Mouse (Mus musculus): ENCODE measurements around the gene Pnma3. TPM values are rescaled to one million over a fixed set of nuclear protein-coding genes. Genes with fewer than 3 reads are reported as not detected.
"Not testable (repeated sequence)": the region's sequence is repeated elsewhere in the genome, so short reads cannot be mapped to it uniquely, and the experiment has no call there.

Gene Pnma3
- polyA plus RNA-seq, 1 experiment from 2014 or later, result not detected

DNA sequence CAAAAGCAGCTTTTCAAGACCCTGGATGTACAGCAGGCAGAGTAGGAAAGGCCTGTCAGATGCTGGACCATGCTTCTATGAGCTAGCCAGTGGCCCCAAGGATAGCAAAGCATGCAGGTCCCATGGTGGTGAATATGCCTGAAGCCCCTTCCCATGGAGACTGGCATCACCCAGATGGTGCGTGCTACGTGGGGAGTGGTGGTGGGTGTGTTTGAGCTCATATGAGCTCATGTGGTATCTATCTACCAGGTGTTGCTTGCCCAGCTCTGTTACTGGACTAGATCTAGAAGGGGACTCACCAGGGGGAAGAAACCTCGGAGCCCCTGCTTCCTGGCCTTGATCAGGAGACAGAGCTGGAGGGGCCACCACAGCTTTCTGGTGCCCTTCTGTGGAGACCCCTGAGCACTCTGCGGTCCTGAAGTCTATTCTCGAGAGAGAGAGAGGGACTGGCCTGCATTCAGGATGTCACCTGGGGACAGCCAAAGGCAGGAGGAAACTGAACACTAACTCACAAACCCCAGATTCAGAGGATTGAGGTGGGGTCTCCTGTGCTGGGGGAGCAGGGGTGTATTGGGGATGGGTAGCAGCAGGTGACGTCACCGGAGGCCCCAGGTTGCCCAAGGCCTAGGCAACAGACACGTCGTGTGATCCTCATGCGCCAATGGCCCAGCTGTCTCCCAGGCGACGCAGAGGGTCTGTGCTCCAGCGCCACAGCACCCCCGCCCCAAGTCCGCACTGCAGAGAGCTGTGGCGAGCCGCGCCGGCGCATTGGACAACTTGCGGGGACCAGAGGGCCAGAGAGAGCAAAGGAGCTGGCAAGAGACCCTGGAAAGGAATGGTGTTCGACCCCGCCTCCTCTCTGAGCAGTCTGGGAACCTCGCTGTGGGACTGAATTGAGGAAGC lies 824 bp upstream of the Pnma3 start:
- Histone ChIP-seq H3K9me3 (ENCODE audit: control insufficient read depth, low read length) (no peaks in the 10 kb centered on the region), H3K4me3 (ENCODE audit: control insufficient read depth in 1 of 2, insufficient read depth in 1 of 2, low read depth in 1 of 2, low read length in 2 of 2) (no peak overlapping the region; a peak in 1 of 4 replicates), H3K9ac (ENCODE audit: low read length) (no peak overlapping the region), H3K4me1 (ENCODE audit: control insufficient read depth in 2 of 2, insufficient read depth in 2 of 2, low read length in 2 of 2) (no peaks in the 10 kb centered on the region), H3K27ac (replicated peaks in 1 of 2; ENCODE audit: control insufficient read depth in 1 of 2, insufficient read depth in 1 of 2, low read depth in 2 of 2, low read length in 2 of 2) (no peak overlapping the region), H3K36me3 (ENCODE audit: control insufficient read depth, insufficient read depth, low read length) (no peaks in the 10 kb centered on the region), H3K27me3 (ENCODE audit: control insufficient read depth, insufficient read depth, low read length) (no peaks in the 10 kb centered on the region), H3K4me2 (ENCODE audit: low read length) (peak overlapping the region; percentile 46)
- WGBS, result 30% methylated on average over 24 of the region's 24 CpGs
- no peak for ATAC-seq (ENCODE audit: insufficient number of reproducible peaks, insufficient read depth, low FRiP score, low read depth)

DNA sequence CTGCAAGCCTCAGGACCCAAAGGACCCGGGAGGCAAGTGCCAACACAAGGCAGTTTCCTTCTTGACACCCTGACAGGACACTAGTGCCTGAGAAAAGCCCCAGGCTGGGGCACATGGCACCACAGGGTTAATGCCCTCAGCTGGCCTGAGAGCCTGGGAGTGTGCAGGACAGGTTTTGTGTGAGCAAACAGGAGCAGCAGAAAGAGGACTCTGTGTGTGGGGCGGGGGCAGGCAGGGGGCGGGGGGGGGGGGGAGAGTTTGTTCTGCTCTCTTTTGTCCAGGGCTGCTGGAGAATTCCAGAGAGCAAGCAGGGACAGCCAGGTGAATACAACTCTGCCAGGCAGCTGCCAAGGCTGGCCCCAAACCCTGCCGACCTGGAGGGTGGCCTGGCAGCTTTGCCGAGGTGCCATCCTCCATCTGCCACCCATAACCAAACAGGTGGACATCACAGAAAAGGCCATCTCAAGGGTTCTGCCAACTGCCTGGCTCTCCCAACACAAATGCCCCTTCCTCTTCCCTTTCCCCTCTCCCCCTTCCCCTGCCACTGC lies 2.3 kb downstream of the Pnma3 start:
- not testable (repeated sequence) for ATAC-seq (ENCODE audit: insufficient number of reproducible peaks, insufficient read depth, low FRiP score, low read depth); H3K9me3 ChIP-seq (ENCODE audit: control insufficient read depth, low read length); H3K4me2 ChIP-seq (ENCODE audit: low read length); H3K9ac ChIP-seq (ENCODE audit: low read length); H3K4me3 ChIP-seq (ENCODE audit: control insufficient read depth in 1 of 2, insufficient read depth in 1 of 2, low read depth in 1 of 2, low read length in 2 of 2); H3K4me1 ChIP-seq (ENCODE audit: control insufficient read depth in 2 of 2, insufficient read depth in 2 of 2, low read length in 2 of 2); H3K27me3 ChIP-seq (ENCODE audit: control insufficient read depth, insufficient read depth, low read length); H3K36me3 ChIP-seq (ENCODE audit: control insufficient read depth, insufficient read depth, low read length); H3K27ac ChIP-seq (replicated peaks in 1 of 2; ENCODE audit: control insufficient read depth in 1 of 2, insufficient read depth in 1 of 2, low read depth in 2 of 2, low read length in 2 of 2)
- WGBS, result no CpG with 5 or more reads among the region's 5 CpGs

DNA sequence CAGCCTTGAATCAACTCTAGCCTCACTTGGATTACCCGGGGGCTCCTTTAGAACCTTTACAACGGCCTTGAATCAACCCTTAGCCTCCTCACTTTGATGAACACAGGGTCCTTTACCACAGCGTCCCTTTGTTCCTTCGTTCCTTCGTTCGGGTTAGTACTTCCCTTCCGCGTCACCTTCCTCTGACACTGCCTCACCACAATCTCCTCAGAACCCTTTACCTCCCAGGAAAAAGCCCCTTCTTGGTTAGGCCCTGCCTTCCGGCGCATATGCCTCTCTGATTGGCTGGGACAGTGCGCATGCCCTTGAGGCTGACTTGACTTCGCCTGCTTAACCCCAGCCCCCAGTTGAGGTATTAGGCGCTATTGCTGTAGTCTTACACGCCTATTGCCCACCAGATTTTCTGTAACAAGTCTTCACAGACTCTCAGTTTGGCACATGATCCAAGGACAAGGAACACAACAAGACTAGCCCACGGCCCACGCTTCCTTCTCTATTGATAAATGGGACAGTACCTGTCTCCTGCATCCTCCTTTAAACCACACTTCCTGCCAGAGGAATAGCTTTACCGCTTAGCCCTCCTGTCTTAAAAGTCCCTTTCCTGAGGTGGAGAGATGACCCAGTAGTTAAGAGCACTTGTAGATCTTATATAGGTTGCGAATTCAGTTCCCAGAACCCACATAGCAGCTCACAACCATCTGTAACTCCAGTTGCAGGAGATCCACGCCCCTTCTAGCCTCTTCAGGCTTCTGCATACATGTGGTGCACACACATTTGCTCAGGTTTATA lies 17.9 kb downstream of the Pnma3 start, which contains the start of gene Xlr4a:
Gene Xlr4a, minus strand, starts transcription at position 212 of the 789 bp plus-strand sequence.
- not testable (repeated sequence) for ATAC-seq (ENCODE audit: insufficient number of reproducible peaks, insufficient read depth, low FRiP score, low read depth); H3K27ac ChIP-seq (replicated peaks in 1 of 2; ENCODE audit: control insufficient read depth in 1 of 2, insufficient read depth in 1 of 2, low read depth in 2 of 2, low read length in 2 of 2); H3K9ac ChIP-seq (ENCODE audit: low read length); H3K9me3 ChIP-seq (ENCODE audit: control insufficient read depth, low read length); H3K4me3 ChIP-seq (ENCODE audit: control insufficient read depth in 1 of 2, insufficient read depth in 1 of 2, low read depth in 1 of 2, low read length in 2 of 2); H3K4me1 ChIP-seq (ENCODE audit: control insufficient read depth in 2 of 2, insufficient read depth in 2 of 2, low read length in 2 of 2); H3K36me3 ChIP-seq (ENCODE audit: control insufficient read depth, insufficient read depth, low read length); H3K4me2 ChIP-seq (ENCODE audit: low read length); H3K27me3 ChIP-seq (ENCODE audit: control insufficient read depth, insufficient read depth, low read length)
- WGBS, result 77% methylated on average over 17 of the region's 19 CpGs

DNA sequence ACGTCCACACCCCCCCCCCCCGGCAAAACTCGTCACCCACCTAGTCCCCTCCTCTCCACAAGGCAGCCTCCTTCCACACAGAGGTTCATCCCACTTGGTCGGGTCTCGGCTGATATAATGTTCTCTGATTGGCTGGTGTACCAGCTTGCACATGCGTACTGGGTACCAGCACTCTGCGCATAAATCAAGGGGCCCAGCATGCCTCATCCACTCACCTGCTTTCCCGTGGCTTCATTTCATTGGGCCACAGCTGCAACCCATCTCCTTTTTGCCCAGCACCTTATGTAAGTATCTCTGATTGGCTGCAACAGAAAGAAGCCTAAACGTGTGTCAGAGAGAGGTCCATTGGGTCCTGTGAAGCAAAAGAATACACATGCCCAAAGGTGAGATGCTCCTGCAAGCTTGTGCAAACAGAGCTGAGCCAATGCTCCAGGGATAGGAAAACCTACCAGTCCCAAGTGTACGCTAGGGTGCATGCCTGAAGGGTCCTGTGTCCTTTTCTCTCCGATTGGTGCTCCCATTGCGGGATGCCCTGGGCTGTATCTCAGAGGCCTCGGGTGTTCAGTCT lies 32.4 kb downstream of the Pnma3 start, which contains the start of gene Xlr3a:
Gene Xlr3a, minus strand, starts transcription at position 155 of the 568 bp plus-strand sequence.
- not testable (repeated sequence) for H3K9me3 ChIP-seq (ENCODE audit: control insufficient read depth, low read length); H3K36me3 ChIP-seq (ENCODE audit: control insufficient read depth, insufficient read depth, low read length); ATAC-seq (ENCODE audit: insufficient number of reproducible peaks, insufficient read depth, low FRiP score, low read depth); H3K27me3 ChIP-seq (ENCODE audit: control insufficient read depth, insufficient read depth, low read length); H3K4me1 ChIP-seq (ENCODE audit: control insufficient read depth in 2 of 2, insufficient read depth in 2 of 2, low read length in 2 of 2); H3K4me2 ChIP-seq (ENCODE audit: low read length); H3K27ac ChIP-seq (replicated peaks in 1 of 2; ENCODE audit: control insufficient read depth in 1 of 2, insufficient read depth in 1 of 2, low read depth in 2 of 2, low read length in 2 of 2); H3K9ac ChIP-seq (ENCODE audit: low read length); H3K4me3 ChIP-seq (ENCODE audit: control insufficient read depth in 1 of 2, insufficient read depth in 1 of 2, low read depth in 1 of 2, low read length in 2 of 2)
- 72% methylated on average over 12 of the region's 13 CpGs for WGBS

DNA sequence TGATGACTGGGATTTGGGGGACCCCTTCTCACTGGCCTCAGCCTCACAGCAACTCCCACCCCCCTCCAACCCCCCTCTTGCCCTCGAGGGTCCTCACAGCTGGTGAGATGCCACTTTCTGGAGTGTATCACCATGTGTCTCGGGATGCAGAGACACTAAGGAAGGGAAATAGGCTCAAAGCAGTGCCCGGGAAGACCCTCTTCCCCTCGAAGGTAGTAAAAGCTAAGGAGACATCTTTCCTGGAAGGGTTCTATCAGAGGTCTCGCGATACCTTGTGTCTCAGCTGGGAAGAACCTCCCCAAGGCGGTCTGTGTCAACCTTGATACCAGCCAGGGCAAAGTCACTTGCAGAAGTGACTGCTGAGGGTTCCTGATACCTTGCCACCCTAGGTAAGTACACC lies 52.2 kb downstream of the Pnma3 start, which contains the start of gene Gm14685:
Gene Gm14685, plus strand, starts transcription at position 301 of the 400 bp plus-strand sequence.
- H3K9me3 ChIP-seq (ENCODE audit: control insufficient read depth, low read length); H3K4me1 ChIP-seq (ENCODE audit: control insufficient read depth in 2 of 2, insufficient read depth in 2 of 2, low read length in 2 of 2); H3K4me3 ChIP-seq (ENCODE audit: control insufficient read depth in 1 of 2, insufficient read depth in 1 of 2, low read depth in 1 of 2, low read length in 2 of 2); H3K27ac ChIP-seq (replicated peaks in 1 of 2; ENCODE audit: control insufficient read depth in 1 of 2, insufficient read depth in 1 of 2, low read depth in 2 of 2, low read length in 2 of 2); H3K27me3 ChIP-seq (ENCODE audit: control insufficient read depth, insufficient read depth, low read length); H3K4me2 ChIP-seq (ENCODE audit: low read length); ATAC-seq (ENCODE audit: insufficient number of reproducible peaks, insufficient read depth, low FRiP score, low read depth); H3K9ac ChIP-seq (ENCODE audit: low read length); H3K36me3 ChIP-seq (ENCODE audit: control insufficient read depth, insufficient read depth, low read length): not testable (repeated sequence)
- no CpG with 5 or more reads among the region's 7 CpGs for WGBS

Other genes with a start within 250 kb of the Pnma3 start
- gene Gabrq, start 239.6 kb upstream of the Pnma3 start, polyA plus RNA-seq (2014; fragmentation: Nextera tagmentation; extraction: Ambion mirVana), result 0.15 and 0.28 TPM in 2 replicates
- 63.5 and 68.6 TPM in 2 replicates for gene Cetn2, start 146.4 kb upstream of the Pnma3 start, polyA plus RNA-seq (2014; fragmentation: Nextera tagmentation; extraction: Ambion mirVana)
- 15.5 and 16.5 TPM in 2 replicates for gene Nsdhl, start 146.2 kb upstream of the Pnma3 start, polyA plus RNA-seq (2014; fragmentation: Nextera tagmentation; extraction: Ambion mirVana)
- gene Zfp185, start 77.4 kb upstream of the Pnma3 start, polyA plus RNA-seq (2014; fragmentation: Nextera tagmentation; extraction: Ambion mirVana), result 4.6 and 4.9 TPM in 2 replicates
- gene Pnma5, start 27.7 kb upstream of the Pnma3 start, polyA plus RNA-seq (2014; fragmentation: Nextera tagmentation; extraction: Ambion mirVana), result 0.11 TPM in 1 of 2 replicates, not detected in the other
- 1.8 TPM in 1 of 2 replicates, not detected in the other for gene Xlr4a, start 17.7 kb downstream of the Pnma3 start, polyA plus RNA-seq (2014; fragmentation: Nextera tagmentation; extraction: Ambion mirVana)
- 1.4 TPM in 2 replicates for gene Xlr3a, start 32.3 kb downstream of the Pnma3 start, polyA plus RNA-seq (2014; fragmentation: Nextera tagmentation; extraction: Ambion mirVana)
- gene Gm14685, start 52.3 kb downstream of the Pnma3 start, polyA plus RNA-seq (2014; fragmentation: Nextera tagmentation; extraction: Ambion mirVana), result not detected in 2 replicates
- gene Xlr5b, start 84.0 kb downstream of the Pnma3 start, polyA plus RNA-seq (2014; fragmentation: Nextera tagmentation; extraction: Ambion mirVana), result not detected in 2 replicates
- gene DXBay18, start 84.7 kb downstream of the Pnma3 start, polyA plus RNA-seq (2014; fragmentation: Nextera tagmentation; extraction: Ambion mirVana), result not detected in 2 replicates
- not detected in 2 replicates for gene Spin2d, start 112.2 kb downstream of the Pnma3 start, polyA plus RNA-seq (2014; fragmentation: Nextera tagmentation; extraction: Ambion mirVana)
- gene Xlr3b, start 127.4 kb downstream of the Pnma3 start, polyA plus RNA-seq (2014; fragmentation: Nextera tagmentation; extraction: Ambion mirVana), result 2.7 and 11.9 TPM in 2 replicates
- gene Xlr4b, start 149.5 kb downstream of the Pnma3 start, polyA plus RNA-seq (2014; fragmentation: Nextera tagmentation; extraction: Ambion mirVana), result 0.26 and 2.3 TPM in 2 replicates
- 9.4 and 10.0 TPM in 2 replicates for gene F8a, start 163.5 kb downstream of the Pnma3 start, polyA plus RNA-seq (2014; fragmentation: Nextera tagmentation; extraction: Ambion mirVana)
- 0.35 TPM in 1 of 2 replicates, not detected in the other for gene Xlr4c, start 178.3 kb downstream of the Pnma3 start, polyA plus RNA-seq (2014; fragmentation: Nextera tagmentation; extraction: Ambion mirVana)
- not detected in 2 replicates for gene Xlr3c, start 200.6 kb downstream of the Pnma3 start, polyA plus RNA-seq (2014; fragmentation: Nextera tagmentation; extraction: Ambion mirVana)
- 0.14 TPM in 1 of 2 replicates, not detected in the other for gene Xlr5a, start 228.2 kb downstream of the Pnma3 start, polyA plus RNA-seq (2014; fragmentation: Nextera tagmentation; extraction: Ambion mirVana)
- gene Xlr5c, start 228.2 kb downstream of the Pnma3 start, polyA plus RNA-seq (2014; fragmentation: Nextera tagmentation; extraction: Ambion mirVana), result not detected in 2 replicates